Mouse (Mus musculus) E14TG2a.4 (cell line): Measurements from ENCODE around the gene Pls3.

Experiments used
- CTCF ChIP-seq: conservative IDR thresholded peaks from 2 replicates; pipeline ENCODE4 v1.5.1; 2014; ENCODE audit warnings: low read length
- NANOG ChIP-seq: IDR thresholded peaks from 2 replicates; pipeline ENCODE4 v1.6.1; 2014; ENCODE audit warnings: borderline replicate concordance, low read length, mixed read lengths
- POU5F1 ChIP-seq: IDR thresholded peaks from 2 replicates; pipeline ENCODE4 v1.6.1; 2014; ENCODE audit warnings: low read length, borderline replicate concordance

DNA sequence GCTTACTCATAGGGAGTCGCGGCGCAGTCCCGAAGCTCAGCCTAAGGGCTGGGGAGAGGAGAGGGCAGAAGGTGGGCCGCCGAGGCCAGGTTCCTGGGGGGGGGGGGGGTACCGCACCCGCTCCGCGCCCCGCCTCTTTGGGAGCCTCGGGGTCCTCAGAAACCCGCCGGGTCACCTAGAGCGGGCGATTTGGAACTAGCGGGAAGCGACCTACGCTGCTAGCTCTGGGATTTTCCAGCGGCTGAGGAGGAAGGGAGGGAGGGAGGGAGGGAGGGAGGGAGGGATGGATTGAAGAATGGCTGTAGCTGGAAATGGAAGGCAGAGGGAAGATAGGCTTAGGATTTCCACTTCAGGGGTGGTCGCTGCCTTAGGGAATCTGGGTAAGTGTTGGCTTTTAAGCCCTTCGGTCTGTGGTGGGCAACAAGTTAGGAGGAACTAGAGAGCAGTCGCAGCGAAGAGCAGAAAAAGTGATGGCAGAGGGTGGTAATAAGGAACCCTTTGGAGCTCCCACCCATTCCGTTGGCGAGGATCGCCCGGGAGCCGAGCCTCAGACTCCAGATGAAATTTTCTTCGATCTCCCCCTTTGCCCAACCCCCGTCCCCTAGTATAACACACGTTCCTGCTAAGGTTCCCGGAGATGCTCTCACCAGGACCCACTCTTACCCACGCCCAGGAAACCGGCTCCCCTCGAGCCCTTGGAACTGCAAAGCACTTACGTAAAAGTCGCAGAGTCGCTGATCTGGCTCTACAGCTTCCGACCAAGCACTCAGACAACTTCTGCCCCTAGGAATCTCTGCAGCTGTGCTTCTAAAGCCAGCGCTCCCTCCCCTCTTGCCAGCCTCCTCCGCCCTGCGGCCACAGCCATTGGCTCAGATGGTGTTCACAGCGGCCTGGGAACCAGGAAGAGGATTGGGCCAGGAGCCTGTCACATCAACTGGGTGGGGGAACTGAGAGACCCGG, at the start of gene Pls3:
- TF ChIP-seq CTCF (no peak), POU5F1 (no peak), NANOG (no peak)
